ENCODE assay signal across 8 mouse cellular contexts in genomic region chr19:5799566-5800349, GRCm38 (mm10). TPM values are rescaled to one million over a fixed set of nuclear protein-coding genes. Genes with fewer than 3 reads are reported as not detected.
DNase-seq lines count a peak whose midpoint lies in the region; ATAC-seq lines count a peak whose summit lies in the region.

No protein-coding gene starts in this region.

- ATAC-seq in erythroblast, adult 5-6 weeks (replicated peaks; ENCODE audit: low FRiP score, poor library complexity, severe bottlenecking) = no peak

- peak overlapping the region; percentile 98 for H3K27ac ChIP-seq in forebrain, embryonic 10.5 days

- no peaks in the 10 kb centered on the region for H3K27me3 ChIP-seq in erythroblast, embryonic 14.5 days (ENCODE audit: control insufficient read depth)
- no peaks in the 10 kb centered on the region for H3K27me3 ChIP-seq in forebrain, embryonic 10.5 days (ENCODE audit: poor library complexity, severe bottlenecking)

- peak overlapping the region; percentile 70 for H3K4me3 ChIP-seq in erythroblast, embryonic 14.5 days (replicated peaks)
- H3K4me3 ChIP-seq in forebrain, embryonic 10.5 days = peak overlapping the region; percentile 98

- no peaks in the 10 kb centered on the region for H3K9me3 ChIP-seq in erythroblast, embryonic 14.5 days (ENCODE audit: control insufficient read depth, low read length)
- no peaks in the 10 kb centered on the region for H3K9me3 ChIP-seq in forebrain, embryonic 10.5 days

- H3K36me3 ChIP-seq in erythroblast, embryonic 14.5 days (ENCODE audit: control insufficient read depth) = peaks cover 68% of the 10 kb centered on the region
- peaks cover 64% of the 10 kb centered on the region for H3K36me3 ChIP-seq in forebrain, embryonic 10.5 days (replicated peaks)

- DNase-seq in ES-CJ7 (ENCODE audit: low read depth, low spot score) = peak; percentile 59
- DNase-seq in forebrain, embryonic 10.5 days (ENCODE audit: extremely low spot score, low spot score) = no peak
- DNase-seq in kidney, postnatal 10 days = peak; percentile 43
- DNase-seq in naive thymus-derived CD4-positive, alpha-beta T cell, adult 2 months (ENCODE audit: low read depth) = peak; percentile 52
- DNase-seq in ovary, postnatal 10 days (ENCODE audit: low spot score) = no peak
- no peak for DNase-seq in frontal cortex, adult 2 months (ENCODE audit: extremely low spot score in 1 of 2, low spot score in 1 of 2)

- H3K4me1 ChIP-seq in erythroblast, embryonic 14.5 days (ENCODE audit: control insufficient read depth) = peaks cover 52% of the 10 kb centered on the region
- peaks cover 53% of the 10 kb centered on the region for H3K4me1 ChIP-seq in forebrain, embryonic 10.5 days

- 5% methylated on average over 10 of the region's 10 CpGs for WGBS in forebrain, embryonic 10.5 days

RNA-seq across cellular contexts. Expression of gene Scyl1, which starts 28.5 kb away (rescaled TPM):
- polyA plus RNA-seq in erythroblast, embryonic 14.5 days (2012) = 8.2 TPM in 2 replicates
- total RNA-seq in erythroblast, adult 5-6 weeks (2015; ENCODE audit: low replicate concordance) = 8.2 and 12.9 TPM in 2 replicates
- 9.1 and 11.9 TPM in 2 replicates for total RNA-seq in erythroblast, adult 5-6 weeks (2017; ENCODE audit: low replicate concordance)
- polyA plus RNA-seq in forebrain, embryonic 10.5 days (2016; fragmentation: Nextera tagmentation; extraction: Ambion mirVana) = 63.4 and 64.6 TPM in 2 replicates
- polyA plus RNA-seq in frontal cortex, adult 2 months (2012; rRNA removed) = 111 and 120 TPM in 2 replicates

RNA-seq across cellular contexts. Expression of gene Ltbp3, which starts 59.1 kb away (rescaled TPM):
- polyA plus RNA-seq in erythroblast, embryonic 14.5 days (2012) = 0.06 and 0.09 TPM in 2 replicates
- 0.63 TPM in 1 of 2 replicates, not detected in the other for total RNA-seq in erythroblast, adult 5-6 weeks (2015; ENCODE audit: low replicate concordance)
- total RNA-seq in erythroblast, adult 5-6 weeks (2017; ENCODE audit: low replicate concordance) = 0.68 TPM in 1 of 2 replicates, not detected in the other
- 2.6 and 4.9 TPM in 2 replicates for polyA plus RNA-seq in forebrain, embryonic 10.5 days (2016; fragmentation: Nextera tagmentation; extraction: Ambion mirVana)
- 81.5 and 87.8 TPM in 2 replicates for polyA plus RNA-seq in frontal cortex, adult 2 months (2012; rRNA removed)

Comparison
In these comparisons a context has a peak if more than half of its experiments do, and no peak if none do; other contexts are left out.
1. DNase-seq: peak in ES-CJ7 (single experiment), kidney, postnatal 10 days (single experiment) and naive thymus-derived CD4-positive, alpha-beta T cell, adult 2 months (single experiment); none in forebrain, embryonic 10.5 days (single experiment), ovary, postnatal 10 days (single experiment) and frontal cortex, adult 2 months (0 of 2).
2. RNA of gene Ltbp3, which starts 59.1 kb away (polyA plus RNA-seq): 81.5 to 87.8 TPM in frontal cortex, adult 2 months; 2.6 to 4.9 TPM in forebrain, embryonic 10.5 days and 0.06 to 0.09 TPM in erythroblast, embryonic 14.5 days; every median in the first group is over 10 times any median in the second.